Mouse (Mus musculus) bone marrow, adult 2 months (tissue): Measurements from ENCODE around the gene Arpc5l. TPM values are rescaled to one million over a fixed set of nuclear protein-coding genes. Genes with fewer than 3 reads are reported as not detected.

Experiments used
- H3K27ac ChIP-seq: fragments of 200-500 bp; 2 replicates; pipeline ENCODE4 v1.5.1; 2012; ENCODE audit warnings: low read depth, mild to moderate bottlenecking, control low read depth, inconsistent platforms, low read length; ENCODE audit not compliant: control insufficient read depth, poor library complexity, insufficient read depth
- H3K4me1 ChIP-seq: fragments of 200-500 bp; 2 replicates; pipeline ENCODE4 v1.6.1; 2011; ENCODE audit warnings: low read length; ENCODE audit not compliant: control insufficient read depth, insufficient read depth
- H3K4me3 ChIP-seq: fragments of 200-500 bp; replicated peaks from 2 replicates; pipeline ENCODE3; 2011; ENCODE audit warnings: mild to moderate bottlenecking, low read depth, low read length, control low read depth; ENCODE audit not compliant: control insufficient read depth
- CTCF ChIP-seq: fragments of 200-500 bp; IDR thresholded peaks from 2 replicates; pipeline ENCODE4 v1.5.1; 2011; ENCODE audit warnings: low read length, control low read depth; ENCODE audit not compliant: control insufficient read depth, insufficient read depth
- POLR2A ChIP-seq: fragments of 200-500 bp; IDR thresholded peaks from 2 replicates; pipeline ENCODE4 v1.6.1; 2011; ENCODE audit warnings: low read depth, mild to moderate bottlenecking, control low read depth, low read length, borderline replicate concordance; ENCODE audit not compliant: control insufficient read depth
- WGBS: fragments of 180-500 bp; shearing (Covaris S2); methylation state at CpG from one replicate; pipeline ENCODE4 v1.1.7; 2018; 5-methylcytosine and 5-hydroxymethylcytosine counted together
- polyA plus RNA-seq: library from polyadenylated mRNA; stranded (reverse); fragments of >200 nt; gene quantifications from 2 replicates; pipeline ENCODE4 v1.2.4, GENCODE M21; 2011; ENCODE audit warnings: low replicate concordance; ENCODE audit not compliant: missing spikeins, insufficient read depth, insufficient read length

Gene Arpc5l
- polyA plus RNA-seq, 1 experiment: 71.5 TPM

DNA sequence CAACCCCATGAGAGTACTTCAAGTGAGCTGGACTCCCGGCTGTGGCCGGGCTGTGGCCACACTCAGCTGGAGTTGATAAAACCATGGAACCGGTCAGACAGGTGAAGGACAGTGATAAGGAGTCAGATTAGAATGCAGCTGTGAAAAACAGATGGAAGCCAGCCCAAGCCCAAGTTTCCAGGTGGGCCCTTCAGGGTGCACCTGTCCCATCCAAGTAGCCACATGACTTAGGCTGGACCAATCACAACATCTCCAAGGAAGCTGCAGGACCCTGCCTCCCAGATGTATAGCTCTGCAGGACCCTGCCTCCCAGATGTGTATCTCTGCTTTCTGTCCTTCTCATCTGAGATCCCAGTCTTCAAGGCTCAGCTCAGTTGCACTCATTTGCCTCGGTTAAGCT is 13.1 kb upstream of the Arpc5l start:
- H3K4me3 ChIP-seq: no peak overlapping the region
- 59% methylated on average over 4 of the region's 4 CpGs for WGBS
- TF ChIP-seq CTCF (no peak), POLR2A (no peak)
- H3K27ac ChIP-seq: no peak overlapping the region
- peaks cover 2% of the 10 kb centered on the region; the same call in 1 of the 2 replicates for H3K4me1 ChIP-seq

DNA sequence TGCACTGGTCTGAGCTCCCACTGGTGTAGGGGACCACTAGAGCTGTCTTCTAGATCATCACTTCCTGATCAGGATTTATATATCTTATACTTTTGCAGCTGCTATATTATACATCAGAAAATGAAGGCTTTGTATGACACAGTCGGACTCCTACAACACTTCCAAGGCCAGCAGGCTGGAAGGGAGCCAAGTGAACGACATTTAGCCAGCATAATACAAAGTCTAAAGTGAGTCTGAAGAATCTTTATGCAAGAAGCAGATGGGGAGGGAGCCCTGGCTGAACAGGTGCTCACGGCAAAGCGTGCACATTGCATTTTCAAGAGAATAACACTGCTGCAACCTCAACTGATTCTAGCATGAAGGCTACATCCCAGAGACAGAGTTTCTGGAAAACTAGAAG is 12.7 kb upstream of the Arpc5l start:
- Histone ChIP-seq H3K27ac (no peak overlapping the region), H3K4me3 (no peak overlapping the region), H3K4me1 (peaks cover 2% of the 10 kb centered on the region; the same call in 1 of the 2 replicates)
- TF ChIP-seq POLR2A (no peak), CTCF (no peak)
- 75% methylated on average over 4 of the region's 4 CpGs for WGBS

DNA sequence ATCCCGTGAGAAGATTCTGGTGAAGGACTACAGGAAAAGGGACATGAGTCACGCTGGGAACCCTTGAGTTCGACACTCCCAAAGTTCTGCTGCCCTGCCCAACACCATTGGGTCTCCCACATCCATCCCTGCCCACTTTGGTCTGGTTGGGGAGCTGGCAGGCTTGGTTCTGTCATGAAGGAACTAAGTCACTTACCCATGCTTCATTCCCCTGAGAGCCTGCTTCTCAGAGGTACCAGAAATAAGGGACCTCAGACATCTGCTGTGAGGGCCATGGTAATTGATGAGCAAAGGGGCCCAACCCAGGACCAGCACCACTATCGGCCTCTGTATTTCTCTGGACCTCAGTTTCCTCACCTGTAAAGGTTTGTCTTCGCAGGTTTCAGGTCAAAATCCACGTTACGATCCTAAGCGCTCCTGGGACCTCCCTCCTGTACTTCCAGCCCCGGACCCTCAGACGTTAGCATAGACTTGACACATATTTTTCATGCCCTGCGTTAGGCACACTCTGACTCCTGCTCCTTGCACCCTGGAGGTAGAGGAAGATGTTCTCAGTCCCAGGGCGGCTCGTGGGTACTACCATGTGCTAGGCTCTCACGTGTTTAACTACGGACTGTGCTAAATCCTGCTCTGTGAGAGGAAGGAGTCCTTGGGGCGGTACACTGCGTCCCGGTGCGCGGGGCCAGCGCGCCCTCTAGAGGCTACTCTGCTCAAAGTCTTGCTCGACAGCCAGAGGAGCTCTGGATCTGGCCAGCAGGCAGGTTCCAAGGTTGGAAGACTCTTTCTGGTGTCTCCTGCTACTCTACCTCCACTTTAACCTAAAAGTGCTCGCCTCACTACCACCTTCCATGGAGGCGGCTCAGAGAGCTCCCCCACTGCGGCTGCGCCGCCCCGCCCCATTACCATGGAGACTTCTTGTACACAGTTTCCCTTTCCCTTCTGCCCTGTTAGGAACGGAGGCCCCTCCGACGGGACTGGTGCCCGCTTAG is 7.5 kb upstream of the Arpc5l start, which contains the start of gene Wdr38:
Gene Wdr38 (plus strand): TSS at position 91 of the 989 bp plus-strand sequence.
- no peak within 1 kb of the TSS for H3K27ac ChIP-seq
- H3K4me1 ChIP-seq: no peaks in the 10 kb centered on the region; the same call in 1 of the 2 replicates
- WGBS: 11% methylated on average over 33 of the region's 33 CpGs
- TF ChIP-seq POLR2A (peak; percentile 34; the same call in 1 of the 2 replicates), CTCF (peak; percentile 91)
- H3K4me3 ChIP-seq: peak within 1 kb of the TSS; percentile 71

DNA sequence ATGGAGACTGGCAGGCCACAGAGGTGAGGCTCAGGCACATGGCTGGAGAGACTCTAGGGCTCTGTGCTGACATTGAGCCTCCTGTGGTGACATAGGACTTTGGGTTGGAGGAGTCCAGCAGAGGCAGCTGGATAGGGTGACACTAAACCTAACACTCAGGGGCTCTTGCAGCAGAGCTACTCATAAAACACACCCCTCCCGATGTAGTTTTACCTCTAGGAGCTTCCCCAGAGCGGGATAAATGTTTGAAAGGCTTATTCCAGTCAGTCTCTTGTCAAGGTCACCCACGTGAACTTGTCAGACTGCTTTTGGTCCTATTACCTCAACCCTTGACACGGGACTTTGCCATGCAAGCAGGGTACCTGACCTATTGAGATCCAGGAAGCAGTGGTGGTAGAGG is 5.8 kb upstream of the Arpc5l start:
- Histone ChIP-seq H3K27ac (no peak overlapping the region), H3K4me1 (peaks cover 1% of the 10 kb centered on the region; the same call in 1 of the 2 replicates)

DNA sequence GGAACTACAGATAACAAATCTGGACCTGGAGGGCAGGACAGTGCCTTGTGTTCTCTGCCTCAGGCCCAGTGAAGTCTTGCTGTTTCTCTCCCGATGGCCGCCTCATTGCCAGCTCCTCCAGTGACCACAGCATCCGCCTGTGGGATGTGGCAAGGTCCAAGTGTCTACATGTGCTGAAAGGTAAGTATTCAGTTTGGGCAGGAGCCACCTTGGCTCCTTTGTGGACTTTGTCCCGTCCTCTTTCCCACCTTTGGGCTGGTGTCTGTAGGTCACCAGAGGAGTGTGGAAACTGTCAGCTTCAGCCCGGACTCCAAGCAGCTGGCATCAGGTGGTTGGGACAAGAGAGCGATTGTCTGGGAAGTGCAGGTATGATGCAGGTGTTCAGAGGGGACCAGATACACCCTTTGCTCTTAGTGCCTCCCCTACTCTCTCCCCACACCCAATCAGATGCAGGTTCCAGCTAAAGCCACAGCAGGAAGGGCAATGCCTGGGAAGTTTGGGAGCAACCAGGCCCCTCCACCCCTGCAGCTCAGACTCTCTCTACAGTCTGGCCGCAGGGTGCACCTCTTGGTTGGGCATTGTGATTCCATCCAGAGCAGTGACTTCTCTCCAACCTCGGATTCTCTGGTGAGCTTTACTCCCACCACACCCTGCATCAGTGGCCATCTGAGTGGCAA is 5.1 kb upstream of the Arpc5l start:
- 65% methylated on average over 8 of the region's 8 CpGs for WGBS
- Histone ChIP-seq H3K4me3 (no peak overlapping the region), H3K4me1 (peaks cover 1% of the 10 kb centered on the region; the same call in 1 of the 2 replicates), H3K27ac (no peak overlapping the region)
- TF ChIP-seq CTCF (no peak), POLR2A (no peak)

More for the DNA sequence above, 5.8 kb upstream of the Arpc5l start:
- H3K4me3 ChIP-seq: no peak overlapping the region
- 63% methylated on average over 4 of the region's 4 CpGs for WGBS
- TF ChIP-seq POLR2A (no peak), CTCF (no peak)

DNA sequence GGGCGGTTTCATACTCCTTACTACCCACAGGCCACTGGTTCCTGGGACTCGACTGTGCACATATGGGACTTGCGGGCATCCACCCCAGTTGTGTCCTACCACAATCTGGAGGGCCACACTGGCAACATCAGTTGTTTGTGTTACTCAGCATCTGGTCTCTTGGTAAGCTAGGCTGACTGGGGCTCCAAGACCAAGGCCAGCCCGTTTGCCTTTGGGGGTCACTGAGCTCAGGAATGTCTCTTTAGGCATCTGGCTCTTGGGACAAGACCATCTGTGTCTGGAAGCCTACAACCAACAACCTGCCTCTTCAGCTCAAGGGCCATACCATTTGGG is 4.6 kb upstream of the Arpc5l start:
- H3K27ac ChIP-seq: no peak overlapping the region
- TF ChIP-seq POLR2A: no peak
- TF ChIP-seq CTCF: no peak
- no peak overlapping the region for H3K4me3 ChIP-seq
- WGBS: 81% methylated on average over 4 of the region's 4 CpGs
- peaks cover 1% of the 10 kb centered on the region; the same call in 1 of the 2 replicates for H3K4me1 ChIP-seq

DNA sequence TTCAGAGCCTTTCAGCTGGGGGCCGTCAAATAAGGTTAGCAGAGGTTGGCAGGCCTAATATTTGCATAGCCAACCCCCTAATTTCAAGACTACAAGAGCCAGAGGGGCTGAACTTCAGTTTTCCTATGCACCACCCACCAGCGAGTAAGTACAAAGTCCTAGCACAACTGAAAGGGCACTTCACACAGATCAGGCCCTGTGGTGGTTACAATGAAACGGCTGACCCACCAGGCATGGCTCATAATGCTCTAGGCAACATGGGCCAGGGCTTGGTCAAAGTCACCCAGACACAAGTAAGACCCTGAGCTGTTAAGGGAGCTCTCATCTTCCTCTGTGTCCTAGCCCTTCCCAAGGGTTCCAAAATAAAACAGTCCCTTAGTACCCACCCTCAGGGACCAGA is 3.3 kb upstream of the Arpc5l start:
- H3K4me1 ChIP-seq: peaks cover 1% of the 10 kb centered on the region; the same call in 1 of the 2 replicates
- TF ChIP-seq POLR2A (no peak), CTCF (no peak)
- 86% methylated on average over 3 of the region's 3 CpGs for WGBS
- no peak overlapping the region for H3K27ac ChIP-seq
- no peak overlapping the region for H3K4me3 ChIP-seq

DNA sequence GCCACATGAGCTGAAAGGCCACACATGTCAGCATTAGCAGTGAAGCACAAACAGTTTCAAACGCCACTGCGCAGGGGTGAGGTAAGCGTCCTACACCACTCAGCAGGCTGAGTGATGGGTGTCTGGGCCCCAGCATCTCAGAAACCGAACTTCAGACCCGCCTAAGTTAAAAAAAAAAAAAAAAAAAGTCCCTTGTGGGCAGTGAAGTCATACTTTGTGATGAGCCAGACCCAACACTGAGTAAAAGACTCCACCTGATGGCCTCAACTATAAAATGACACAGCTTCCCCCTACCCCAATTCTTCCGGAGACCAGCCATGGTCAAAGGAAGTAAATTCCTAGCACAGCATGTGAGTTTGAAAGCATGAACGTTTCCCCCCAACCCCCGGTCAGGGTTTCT is 2.0 kb upstream of the Arpc5l start:
- TF ChIP-seq CTCF: no peak
- TF ChIP-seq POLR2A: no peak
- WGBS: 43% methylated on average over 8 of the region's 8 CpGs
- H3K27ac ChIP-seq: no peak overlapping the region
- H3K4me1 ChIP-seq: peaks cover 1% of the 10 kb centered on the region; the same call in 1 of the 2 replicates
- H3K4me3 ChIP-seq: no peak overlapping the region
